Mouse (Mus musculus): ENCODE results near the gene Lmbr1. TPM values are rescaled to one million over a fixed set of nuclear protein-coding genes. Genes with fewer than 3 reads are reported as not detected.

Gene Lmbr1
- total RNA-seq, 2 experiments from 2014 or later = 1.7 to 10.0 TPM

Other genes with a start within 250 kb of the Lmbr1 start
- gene Rnf32, start 182.4 kb downstream of the Lmbr1 start, total RNA-seq (2014; fragmentation: Nextera tagmentation) = not detected in 2 replicates
- gene Rnf32, start 182.4 kb downstream of the Lmbr1 start, total RNA-seq (2017) = not detected in 2 replicates
- gene Nom1, start 56.3 kb upstream of the Lmbr1 start, total RNA-seq (2014; fragmentation: Nextera tagmentation) = 17.5 and 19.8 TPM in 2 replicates
- 23.2 and 38.0 TPM in 2 replicates for gene Nom1, start 56.3 kb upstream of the Lmbr1 start, total RNA-seq (2017)
- gene Mnx1, start 100.1 kb upstream of the Lmbr1 start, total RNA-seq (2014; fragmentation: Nextera tagmentation) = not detected in 2 replicates
- gene Mnx1, start 100.1 kb upstream of the Lmbr1 start, total RNA-seq (2017) = not detected in 2 replicates
- gene Ube3c, start 190.9 kb upstream of the Lmbr1 start, total RNA-seq (2014; fragmentation: Nextera tagmentation) = 31.6 and 34.4 TPM in 2 replicates
- gene Ube3c, start 190.9 kb upstream of the Lmbr1 start, total RNA-seq (2017) = 42.0 and 42.4 TPM in 2 replicates